Mouse (Mus musculus) CH12.LX (cell line): ENCODE measurements around the gene Spata31d1b.
"Not testable (repeated sequence)": the region's sequence is repeated elsewhere in the genome, so short reads cannot be mapped to it uniquely, and the experiment has no call there.

Experiments used
- MAFK ChIP-seq: IDR thresholded peaks from 2 replicates; pipeline ENCODE4 v1.6.1; 2011; ENCODE audit warnings: low read length, improper control_type of control experiment; ENCODE audit not compliant: insufficient replicate concordance
- SMC3 ChIP-seq: IDR thresholded peaks from 2 replicates; pipeline ENCODE4 v1.6.1; 2011; ENCODE audit warnings: low read depth, low read length, improper control_type of control experiment
- USF1 ChIP-seq: IDR thresholded peaks from 2 replicates; pipeline ENCODE4 v1.6.1; 2014; ENCODE audit warnings: low read depth, mild to moderate bottlenecking, inconsistent platforms, low read length, improper control_type of control experiment

DNA sequence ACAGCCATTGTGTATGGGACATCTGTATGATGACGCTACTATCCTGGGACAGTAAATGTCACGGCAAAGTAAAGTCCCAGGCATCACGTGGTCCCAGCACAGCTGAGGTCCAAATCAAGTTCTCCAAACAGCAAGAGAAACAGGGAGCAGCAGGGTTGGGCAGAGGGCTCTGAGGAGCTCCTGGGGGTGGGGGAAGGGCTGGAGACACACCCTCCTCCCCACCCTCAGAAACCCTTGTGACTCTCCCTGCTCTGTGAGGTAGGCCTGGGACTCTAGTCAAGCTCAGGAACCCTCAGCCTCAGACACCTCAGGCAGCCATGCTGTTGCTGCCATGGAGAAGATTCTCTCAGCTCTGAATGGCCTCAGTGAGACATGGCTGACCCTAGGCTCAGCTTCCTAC lies at the start of gene Spata31d1b:
- TF ChIP-seq MAFK, USF1, SMC3: not testable (repeated sequence)
